Mouse (Mus musculus) mouse embryonic stem cell (cell line): Measurements from ENCODE around the gene Cdr2l.

Source experiments
- in situ Hi-C, 2 experiments: fragments of 300-500 bp; cut with MboI; formaldehyde crosslinking; loops; 1 replicate in 1 of 2; 3 replicates in 1 of 2; pipeline ENCODE4 v1.14.3; 2019 to 2020; ENCODE audit warnings: low sequenced_read_pairs in 2 of 2, low pct_unique_long_range_greater_than_20kb in 1 of 2, mixed read lengths in 1 of 2; ENCODE audit not compliant: unreplicated experiment in 1 of 2

Gene Cdr2l

DNA sequence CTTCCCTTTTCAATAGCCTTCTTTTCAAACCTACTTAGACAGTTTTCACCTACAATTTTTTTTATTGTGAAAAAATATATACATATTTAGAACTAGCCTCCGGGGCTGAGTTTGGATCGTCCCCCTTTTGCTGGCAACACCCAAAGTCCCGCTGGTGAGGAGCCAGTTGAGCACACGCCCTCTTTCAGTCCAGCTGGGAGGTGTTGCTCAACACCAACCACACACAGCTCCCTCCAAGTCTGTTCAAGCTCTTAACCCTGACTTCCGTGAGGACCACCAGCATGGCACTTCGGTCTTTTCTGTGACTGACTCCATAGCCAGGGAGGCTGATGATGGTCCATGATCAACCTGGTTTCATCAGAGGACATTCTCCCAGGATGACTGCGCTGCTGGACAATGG is 16.4 kb downstream of the Cdr2l start:
- in situ Hi-C loops, result no loop called here

- in situ Hi-C loops, result loop anchor here in 1 of 2 experiments (25.0 kb wide), 1 partner anchor 1462 kb away; the partner anchor contains the start of genes Mfsd11 and Srsf2
Measured at GRCm38 (mm10) chr11:115400126-115400525, 18.4 kb downstream of the Cdr2l start.

- in situ Hi-C loops, result loop anchor here in 1 of 2 experiments (25.0 kb wide), 1 partner anchor 1461 kb away; the partner anchor contains the start of genes Mfsd11 and Srsf2
Measured at GRCm38 (mm10) chr11:115400630-115401391, 19.1 kb downstream of the Cdr2l start.

- in situ Hi-C loops, result loop anchor here in 1 of 2 experiments (25.0 kb wide), 1 partner anchor 1459 kb away; the partner anchor contains the start of genes Mfsd11 and Srsf2
Measured at GRCm38 (mm10) chr11:115403338-115404124, 21.8 kb downstream of the Cdr2l start, which contains the start of gene Mrpl58. TSS of gene Mrpl58 (plus strand) at chr11:115403752.

DNA sequence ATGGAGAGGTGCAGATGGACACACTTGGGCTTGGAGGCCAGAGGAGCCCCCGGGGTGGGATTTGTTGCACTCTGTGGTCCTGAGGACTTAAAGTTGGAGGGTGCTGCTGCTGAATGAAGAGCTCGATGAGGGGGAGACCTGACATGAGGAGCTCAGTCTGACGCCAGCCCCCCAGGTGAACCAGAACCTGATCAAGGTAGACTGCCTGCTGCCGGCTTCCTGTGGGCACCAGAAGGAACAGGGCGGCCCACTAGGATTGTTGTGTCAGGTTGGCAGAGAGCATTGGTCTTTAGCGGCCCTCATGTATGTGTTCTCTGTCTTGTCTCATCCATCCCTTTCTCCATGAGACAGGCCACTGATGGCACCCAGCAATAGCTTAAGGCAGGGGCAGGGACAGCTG is 24.0 kb downstream of the Cdr2l start:
- in situ Hi-C loops, result loop anchor here in 1 of 2 experiments (25.0 kb wide), 1 partner anchor 1457 kb away; the partner anchor contains the start of genes Mfsd11 and Srsf2

GRCm38 (mm10) chr11:115406858-115407401 is 25.2 kb downstream of the Cdr2l start:
- in situ Hi-C loops, result loop anchor here in 1 of 2 experiments (25.0 kb wide), 1 partner anchor 1455 kb away; the partner anchor contains the start of genes Mfsd11 and Srsf2

GRCm38 (mm10) chr11:115408266-115408920 is 26.7 kb downstream of the Cdr2l start:
- in situ Hi-C loops, result loop anchor here in 1 of 2 experiments (25.0 kb wide), 1 partner anchor 1454 kb away; the partner anchor contains the start of genes Mfsd11 and Srsf2

GRCm38 (mm10) chr11:115409556-115409955 is 27.8 kb downstream of the Cdr2l start:
- in situ Hi-C loops, result loop anchor here in 1 of 2 experiments (25.0 kb wide), 1 partner anchor 1453 kb away; the partner anchor contains the start of genes Mfsd11 and Srsf2

- in situ Hi-C loops, result loop anchor here in 1 of 2 experiments (25.0 kb wide), 1 partner anchor 1443 kb away; the partner anchor contains the start of genes Mfsd11 and Srsf2
Measured at GRCm38 (mm10) chr11:115419531-115420237, 38.0 kb downstream of the Cdr2l start, which contains the start of the genes Atp5h and Kctd2. TSS of gene Atp5h (minus strand) at chr11:115419962. TSS of gene Kctd2 (plus strand) at chr11:115420128.

DNA sequence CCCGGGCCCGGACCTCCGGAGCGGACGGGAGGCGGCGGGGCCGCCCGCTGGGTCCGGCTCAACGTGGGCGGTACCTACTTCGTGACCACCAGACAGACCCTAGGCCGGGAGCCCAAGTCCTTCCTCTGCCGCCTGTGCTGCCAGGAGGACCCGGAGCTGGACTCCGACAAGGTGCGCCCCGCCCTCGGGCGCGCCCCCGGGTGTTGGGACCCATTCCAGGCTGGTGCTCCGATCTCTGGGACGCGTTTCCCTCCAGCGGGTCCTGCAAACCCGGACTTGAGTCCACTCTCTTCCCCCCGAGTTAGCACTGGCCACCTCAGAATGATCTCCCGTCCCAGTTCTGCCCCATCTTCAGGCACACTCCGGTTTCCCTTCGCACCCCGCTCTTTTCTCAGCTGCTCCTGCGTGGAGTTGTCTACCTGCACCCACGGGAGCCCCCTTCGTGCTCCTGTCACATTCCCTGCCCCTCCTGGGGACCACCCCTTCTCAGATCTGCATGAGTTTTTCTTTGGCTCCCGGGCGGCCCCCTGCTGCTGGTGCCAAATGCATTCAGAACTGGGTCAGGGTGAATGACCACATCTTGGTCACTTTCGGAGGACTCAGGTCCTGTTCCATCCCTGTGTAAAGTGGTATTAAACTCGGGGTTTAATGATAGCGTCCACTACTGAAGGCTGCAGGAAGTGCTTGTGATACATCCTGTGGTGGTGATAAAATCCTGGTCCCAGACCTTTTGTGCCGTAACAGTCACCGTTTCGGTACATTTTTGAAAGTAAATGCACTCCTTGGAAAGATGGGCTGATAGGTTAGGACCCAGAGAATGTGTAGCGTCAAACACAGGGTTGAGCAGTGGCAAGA is 38.8 kb downstream of the Cdr2l start:
- in situ Hi-C loops, result loop anchor here in 1 of 2 experiments (25.0 kb wide), 1 partner anchor 1442 kb away; the partner anchor contains the start of genes Mfsd11 and Srsf2

GRCm38 (mm10) chr11:115421328-115421727 is 39.6 kb downstream of the Cdr2l start:
- in situ Hi-C loops, result loop anchor here in 1 of 2 experiments (25.0 kb wide), 1 partner anchor 1441 kb away; the partner anchor contains the start of genes Mfsd11 and Srsf2

DNA sequence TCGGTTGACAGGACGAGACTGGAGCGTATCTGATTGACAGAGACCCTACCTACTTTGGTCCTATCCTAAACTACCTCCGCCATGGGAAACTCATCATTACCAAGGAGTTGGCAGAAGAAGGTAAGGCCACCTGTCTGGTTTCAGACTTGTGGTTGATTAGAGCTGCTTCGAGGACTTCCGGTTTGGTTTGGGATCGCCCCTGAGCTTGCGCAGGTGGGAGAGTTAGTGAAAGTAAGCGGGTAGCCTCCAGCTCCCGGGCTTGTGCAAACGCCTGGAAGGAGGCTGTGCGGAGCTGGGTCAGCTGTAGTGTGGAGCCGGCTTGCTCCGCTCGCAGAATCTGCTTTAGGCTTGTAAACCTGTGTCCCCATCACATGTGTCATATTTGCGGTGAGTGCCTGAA is 40.3 kb downstream of the Cdr2l start:
- in situ Hi-C loops, result loop anchor here in 1 of 2 experiments (25.0 kb wide), 1 partner anchor 1440 kb away; the partner anchor contains the start of genes Mfsd11 and Srsf2

GRCm38 (mm10) chr11:115423091-115423490 is 41.4 kb downstream of the Cdr2l start:
- in situ Hi-C loops, result loop anchor here in 1 of 2 experiments (25.0 kb wide), 1 partner anchor 1439 kb away; the partner anchor contains the start of genes Mfsd11 and Srsf2

DNA sequence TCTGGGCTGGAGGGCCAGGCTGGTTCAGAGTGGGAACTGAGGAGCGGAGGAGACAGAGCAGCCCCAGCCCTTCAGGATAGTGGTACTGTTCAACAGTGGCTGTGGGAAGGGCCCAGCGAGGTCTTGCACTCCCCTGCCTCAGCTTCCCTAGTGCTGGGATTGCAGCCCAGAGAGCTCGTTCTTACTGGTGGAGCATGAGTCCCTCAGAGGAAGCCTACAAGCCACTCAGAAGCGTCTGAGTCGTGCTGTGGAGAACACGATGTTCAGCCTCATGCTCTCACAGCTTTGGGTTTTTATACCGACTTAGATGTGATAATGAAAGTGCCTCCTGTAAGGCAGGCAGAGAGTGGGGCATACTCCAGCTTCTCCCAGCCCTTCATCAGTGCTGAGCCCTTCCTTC is 43.0 kb downstream of the Cdr2l start:
- in situ Hi-C loops, result loop anchor here in 1 of 2 experiments (25.0 kb wide), 1 partner anchor 1438 kb away; the partner anchor contains the start of genes Mfsd11 and Srsf2

DNA sequence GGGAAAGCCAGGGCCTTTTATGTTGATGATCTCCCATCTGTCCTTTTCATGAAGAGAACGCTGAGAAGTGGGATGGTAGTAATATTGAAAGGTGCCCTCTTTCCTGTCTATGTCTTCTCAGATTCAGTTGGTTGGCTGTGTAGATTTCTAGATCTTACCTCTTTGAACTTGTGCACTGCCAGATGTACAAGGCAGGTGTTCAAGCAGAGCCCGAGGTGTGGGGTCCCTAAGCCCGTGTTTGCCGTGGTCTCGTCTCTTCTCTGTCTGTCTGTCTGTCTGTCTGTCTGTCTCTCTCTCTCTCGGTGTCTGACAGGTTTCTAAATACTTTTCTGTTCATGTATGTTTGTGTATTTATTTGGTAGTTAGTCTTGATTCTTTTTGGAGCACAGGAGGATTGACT is 44.0 kb downstream of the Cdr2l start:
- in situ Hi-C loops, result no loop called here
